In genomic region chr5:115844766-115845634, GRCm38 (mm10) we compare ENCODE assay signal across 8 mouse cellular contexts. TPM values are rescaled to one million over a fixed set of nuclear protein-coding genes. Genes with fewer than 3 reads are reported as not detected.
DNase-seq lines count a peak whose midpoint lies in the region; ATAC-seq lines count a peak whose summit lies in the region.

Gene Cit, plus strand, starts transcription at chr5:115845278.

- no peaks in the 10 kb centered on the region for H3K9me3 ChIP-seq in hindbrain, embryonic 15.5 days

- H3K36me3 ChIP-seq in hindbrain, embryonic 15.5 days, result no peaks in the 10 kb centered on the region

- ATAC-seq in hindbrain, embryonic 15.5 days (ENCODE audit: low FRiP score, low read depth), result peak; percentile 99

- peak within 1 kb of the TSS; percentile 56 for H3K4me3 ChIP-seq in hindbrain, embryonic 15.5 days

- 0 out of 2 replicates have a peak within 1 kb of the TSS, but pooled peaks have one; percentile 27 for H3K27ac ChIP-seq in hindbrain, embryonic 15.5 days (replicated peaks)

- peak within 1 kb of the TSS; percentile 35 for H3K9ac ChIP-seq in hindbrain, embryonic 15.5 days

- under 1% methylated on average over 42 of the region's 42 CpGs for WGBS in hindbrain, embryonic 15.5 days

- H3K4me1 ChIP-seq in hindbrain, embryonic 15.5 days (replicated peaks), result peaks cover 18% of the 10 kb centered on the region

- H3K27me3 ChIP-seq in hindbrain, embryonic 15.5 days, result no peaks in the 10 kb centered on the region

- peak within 1 kb of the TSS; percentile 99 for H3K4me2 ChIP-seq in hindbrain, embryonic 15.5 days

- peak; percentile 96 for DNase-seq in WW6 (ENCODE audit: low read depth, low spot score)
- peak; percentile 85 to 89 for DNase-seq in cerebellum, postnatal 36 days
- DNase-seq in frontal cortex, postnatal 36 days (ENCODE audit: low spot score in 2 of 2), result peak; percentile 85 to 90
- peak; percentile 85 for DNase-seq in left cerebral cortex, adult 11 months (ENCODE audit: low spot score)
- peak; percentile 95 for DNase-seq in lung, postnatal 36 days
- DNase-seq in retina, embryonic 14.5 days (ENCODE audit: low spot score), result peak; percentile 98
- DNase-seq in thymus, postnatal 36 days, result peak; percentile 93 to 95

RNA-seq across cellular contexts. Expression of gene Cit, which starts in this region (rescaled TPM):
- 30.2 and 32.8 TPM in 2 replicates for polyA plus RNA-seq in hindbrain, embryonic 15.5 days (2015; fragmentation: Nextera tagmentation; extraction: Ambion mirVana)

Comparison
In these comparisons a context has a peak if more than half of its experiments do, and no peak if none do; other contexts are left out.
1. Peak in every context shown above with its lines: DNase-seq, ATAC-seq, H3K4me3 ChIP-seq and H3K27ac ChIP-seq.